Mouse (Mus musculus) embryonic facial prominence, embryonic 12.5 days (tissue): ENCODE measurements around the gene Ascc3. TPM values are rescaled to one million over a fixed set of nuclear protein-coding genes. Genes with fewer than 3 reads are reported as not detected.

Experiments
- ATAC-seq: fragments of 200-750 bp; cut with Nextera tagmentation; 2 replicates; pipeline ENCODE4 v1.8.0; 2017; ENCODE audit not compliant: insufficient number of reproducible peaks, insufficient read depth, low FRiP score, low TSS enrichment
- H3K27ac ChIP-seq: fragments of 300-500 bp; sonication (generic); 2 replicates; pipeline ENCODE4 v1.5.1; 2016; ENCODE audit warnings: mild to moderate bottlenecking
- H3K27me3 ChIP-seq: fragments of 300-500 bp; sonication (generic); 2 replicates; pipeline ENCODE4 v1.6.1; 2016; ENCODE audit warnings: mild to moderate bottlenecking, moderate library complexity
- H3K36me3 ChIP-seq: fragments of 300-500 bp; sonication (generic); 2 replicates; pipeline ENCODE4 v1.6.1; 2016; ENCODE audit warnings: mild to moderate bottlenecking
- H3K4me1 ChIP-seq: fragments of 300-500 bp; sonication (generic); 2 replicates; pipeline ENCODE4 v1.6.1; 2016
- H3K4me2 ChIP-seq: fragments of 300-500 bp; sonication (generic); replicated peaks from 2 replicates; pipeline ENCODE4 v1.6.1; 2016; ENCODE audit warnings: mild to moderate bottlenecking, moderate library complexity
- H3K4me3 ChIP-seq: fragments of 300-500 bp; sonication (generic); 2 replicates; pipeline ENCODE4 v1.5.1; 2016; ENCODE audit warnings: mild to moderate bottlenecking
- H3K9ac ChIP-seq: fragments of 300-500 bp; sonication (generic); 2 replicates; pipeline ENCODE4 v1.6.1; 2016; ENCODE audit warnings: mild to moderate bottlenecking, moderate library complexity
- H3K9me3 ChIP-seq: fragments of 300-500 bp; sonication (generic); 2 replicates; pipeline ENCODE4 v1.6.1; 2016; ENCODE audit warnings: mild to moderate bottlenecking, moderate library complexity
- WGBS: fragments of 180-500 bp; shearing (Covaris S2); methylation state at CpG from one replicate; pipeline ENCODE4 v1.1.7; 2016; 5-methylcytosine and 5-hydroxymethylcytosine counted together
- polyA plus RNA-seq: library from polyadenylated mRNA; unstranded; fragments of >200 nt; fragmentation: Nextera tagmentation; extraction: Ambion mirVana; gene quantifications from 2 replicates; pipeline ENCODE4 v1.2.1, GENCODE M21; 2016

The Ascc3 gene
- polyA plus RNA-seq, 1 experiment from 2014 or later = 27.0 TPM

DNA sequence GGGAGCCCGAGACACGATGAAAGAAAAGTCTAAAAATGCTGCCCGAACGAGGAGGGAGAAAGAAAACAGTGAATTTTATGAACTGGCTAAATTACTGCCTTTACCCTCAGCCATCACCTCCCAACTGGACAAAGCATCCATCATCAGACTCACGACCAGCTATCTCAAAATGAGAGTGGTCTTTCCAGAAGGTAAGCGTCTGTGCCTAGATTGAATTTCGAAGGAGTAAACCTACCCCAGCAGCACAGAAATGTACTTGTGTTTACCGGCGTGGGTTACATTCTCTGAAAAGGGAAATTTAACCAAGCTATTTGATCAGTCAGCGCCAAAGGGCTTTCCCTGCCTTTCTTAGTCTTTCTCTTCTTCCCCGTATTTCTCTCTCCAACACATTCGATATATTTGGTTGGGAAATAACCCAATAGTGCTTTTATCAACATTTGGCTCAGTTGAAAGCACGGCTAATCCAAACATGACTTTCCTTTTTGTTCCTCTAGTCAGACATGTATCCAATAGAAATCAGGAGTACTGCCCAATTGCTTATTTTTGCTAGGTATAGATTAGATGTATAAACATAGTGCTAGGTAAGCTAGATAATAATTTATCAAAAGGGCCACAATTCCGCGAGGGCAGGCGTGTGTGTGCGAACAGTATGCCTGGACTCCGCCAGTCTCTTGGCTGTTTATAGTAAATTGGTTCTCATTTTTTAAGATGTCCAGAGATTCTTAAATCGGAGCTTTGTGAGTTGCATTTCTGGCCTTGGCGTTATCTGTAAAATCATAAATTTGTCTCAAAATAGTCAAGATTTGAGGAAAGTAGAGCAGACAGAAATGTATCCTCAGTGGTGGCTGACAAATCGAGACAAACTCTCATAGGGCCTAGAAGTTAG is 303.7 kb downstream of the Ascc3 start:
- no peak overlapping the region for H3K4me3 ChIP-seq

DNA sequence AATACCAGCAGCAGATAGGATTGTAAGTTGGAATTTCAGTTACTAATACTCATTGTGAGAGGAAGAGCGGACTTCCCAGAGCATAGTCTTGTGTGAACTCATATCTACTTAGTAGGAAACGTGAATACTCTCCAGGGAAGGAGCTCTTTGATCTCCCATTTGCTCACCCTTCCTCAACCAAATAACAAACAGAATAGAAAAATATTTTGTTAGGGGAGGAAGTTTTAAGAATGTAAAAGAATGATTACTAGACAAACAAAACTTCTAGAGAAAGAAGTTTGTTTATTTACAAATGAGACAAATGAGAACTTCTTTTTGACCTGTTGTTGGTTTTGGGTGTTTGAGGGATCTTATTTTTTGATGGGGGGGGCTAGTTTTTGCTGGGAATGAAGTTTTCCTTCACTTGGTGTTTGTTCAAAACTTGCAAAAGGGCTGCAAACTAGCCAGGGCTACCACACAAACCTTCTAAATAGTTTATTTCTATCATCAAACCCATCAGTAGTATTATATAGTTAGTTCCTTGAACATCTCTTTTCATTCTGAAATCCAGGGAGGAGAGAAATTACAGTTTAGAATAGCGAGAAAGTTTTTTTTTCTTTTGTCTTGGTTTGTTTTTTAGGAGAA is 304.4 kb downstream of the Ascc3 start:
- no peaks in the 10 kb centered on the region for H3K9me3 ChIP-seq
- H3K4me2 ChIP-seq = no peak overlapping the region
- H3K27me3 ChIP-seq = peaks cover 61% of the 10 kb centered on the region
- 3% methylated on average over 3 of the region's 3 CpGs for WGBS
- no peak overlapping the region for H3K4me3 ChIP-seq
- H3K27ac ChIP-seq = no peak overlapping the region
- no peaks in the 10 kb centered on the region for H3K36me3 ChIP-seq
- H3K4me1 ChIP-seq = peaks cover 14% of the 10 kb centered on the region
- no peak for ATAC-seq
- no peak overlapping the region for H3K9ac ChIP-seq

More for the DNA sequence above, 303.7 kb downstream of the Ascc3 start:
- Histone ChIP-seq H3K36me3 (no peaks in the 10 kb centered on the region), H3K9ac (no peak overlapping the region), H3K4me2 (no peak overlapping the region), H3K9me3 (no peaks in the 10 kb centered on the region), H3K27ac (no peak overlapping the region), H3K27me3 (peaks cover 56% of the 10 kb centered on the region), H3K4me1 (peaks cover 15% of the 10 kb centered on the region)
- ATAC-seq = no peak
- WGBS = 2% methylated on average over 21 of the region's 21 CpGs

DNA sequence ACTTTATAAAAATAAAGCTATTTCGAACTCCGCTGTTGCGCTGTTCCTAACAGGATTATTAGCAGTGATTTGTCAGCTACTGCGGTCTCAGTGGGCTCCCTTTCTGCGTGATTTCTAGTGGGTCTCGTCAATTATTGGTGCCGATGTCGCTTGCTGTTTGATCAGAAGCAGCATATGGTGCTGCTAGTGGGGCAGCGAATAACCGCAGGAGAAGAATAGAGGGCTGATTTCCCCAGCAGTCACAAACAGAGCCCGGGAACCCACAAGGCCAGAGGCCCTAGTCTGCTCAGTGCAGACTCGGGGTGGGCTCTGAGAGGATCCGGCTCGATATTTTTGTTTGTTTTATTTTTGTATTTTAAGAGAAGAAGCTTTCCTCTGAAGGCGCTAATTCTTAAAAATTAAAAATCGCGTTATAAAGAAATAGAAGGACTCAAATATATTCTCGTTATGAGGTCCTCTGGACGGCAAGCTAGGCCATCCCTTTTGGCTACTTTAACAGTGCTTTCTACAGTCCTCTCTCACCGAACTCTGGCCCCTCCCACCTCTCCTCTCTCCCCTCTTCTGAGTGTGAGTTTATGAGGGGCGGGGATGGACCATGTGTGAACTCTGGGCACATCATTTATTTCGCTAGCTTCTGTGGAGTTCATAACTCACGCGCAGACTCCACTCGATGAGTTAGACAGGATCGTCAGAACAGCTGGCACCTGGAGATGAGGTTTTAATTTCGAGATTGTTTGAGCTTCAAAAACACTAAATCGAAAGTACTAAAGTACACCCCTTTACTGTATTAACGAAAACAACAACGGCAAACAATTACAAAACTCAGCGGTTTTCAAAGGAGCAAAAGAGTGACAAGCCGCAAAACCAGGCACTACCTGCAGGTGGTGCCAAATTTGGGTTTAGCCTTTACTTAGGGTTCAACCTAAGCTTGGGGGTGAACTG is 305.3 kb downstream of the Ascc3 start:
- WGBS = 1% methylated on average over 32 of the region's 32 CpGs
- H3K4me3 ChIP-seq = no peak overlapping the region
- no peak for ATAC-seq
- no peaks in the 10 kb centered on the region for H3K36me3 ChIP-seq
- H3K4me1 ChIP-seq = peaks cover 7% of the 10 kb centered on the region
- no peak overlapping the region for H3K27ac ChIP-seq
- H3K9ac ChIP-seq = no peak overlapping the region
- H3K4me2 ChIP-seq = no peak overlapping the region
- H3K27me3 ChIP-seq = peaks cover 57% of the 10 kb centered on the region
- H3K9me3 ChIP-seq = no peaks in the 10 kb centered on the region

DNA sequence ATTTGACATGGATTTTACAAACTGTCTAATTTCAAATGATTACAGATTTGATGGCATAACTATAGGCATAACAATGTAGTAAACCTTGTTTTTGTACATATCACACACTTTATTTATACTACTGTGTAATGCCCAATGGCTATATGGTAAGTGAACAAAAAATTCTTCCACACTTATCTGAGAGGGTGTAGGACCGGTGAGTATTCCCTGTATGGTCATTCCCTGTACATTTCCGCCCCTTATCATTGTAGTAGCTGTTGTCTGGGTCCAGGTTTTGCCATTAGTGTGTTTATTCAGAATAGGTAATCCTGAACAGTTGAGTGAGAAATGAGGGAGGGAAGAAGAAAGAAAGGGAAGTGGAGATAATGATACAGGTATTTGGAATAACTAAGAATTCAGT is 306.2 kb downstream of the Ascc3 start:
- no peak for ATAC-seq
- Histone ChIP-seq H3K9me3 (no peaks in the 10 kb centered on the region), H3K4me2 (no peak overlapping the region), H3K9ac (no peak overlapping the region), H3K27me3 (peaks cover 53% of the 10 kb centered on the region), H3K4me1 (peaks cover 6% of the 10 kb centered on the region), H3K36me3 (no peaks in the 10 kb centered on the region), H3K4me3 (no peak overlapping the region), H3K27ac (no peak overlapping the region)
- 14% methylated on average over 2 of the region's 2 CpGs for WGBS

DNA sequence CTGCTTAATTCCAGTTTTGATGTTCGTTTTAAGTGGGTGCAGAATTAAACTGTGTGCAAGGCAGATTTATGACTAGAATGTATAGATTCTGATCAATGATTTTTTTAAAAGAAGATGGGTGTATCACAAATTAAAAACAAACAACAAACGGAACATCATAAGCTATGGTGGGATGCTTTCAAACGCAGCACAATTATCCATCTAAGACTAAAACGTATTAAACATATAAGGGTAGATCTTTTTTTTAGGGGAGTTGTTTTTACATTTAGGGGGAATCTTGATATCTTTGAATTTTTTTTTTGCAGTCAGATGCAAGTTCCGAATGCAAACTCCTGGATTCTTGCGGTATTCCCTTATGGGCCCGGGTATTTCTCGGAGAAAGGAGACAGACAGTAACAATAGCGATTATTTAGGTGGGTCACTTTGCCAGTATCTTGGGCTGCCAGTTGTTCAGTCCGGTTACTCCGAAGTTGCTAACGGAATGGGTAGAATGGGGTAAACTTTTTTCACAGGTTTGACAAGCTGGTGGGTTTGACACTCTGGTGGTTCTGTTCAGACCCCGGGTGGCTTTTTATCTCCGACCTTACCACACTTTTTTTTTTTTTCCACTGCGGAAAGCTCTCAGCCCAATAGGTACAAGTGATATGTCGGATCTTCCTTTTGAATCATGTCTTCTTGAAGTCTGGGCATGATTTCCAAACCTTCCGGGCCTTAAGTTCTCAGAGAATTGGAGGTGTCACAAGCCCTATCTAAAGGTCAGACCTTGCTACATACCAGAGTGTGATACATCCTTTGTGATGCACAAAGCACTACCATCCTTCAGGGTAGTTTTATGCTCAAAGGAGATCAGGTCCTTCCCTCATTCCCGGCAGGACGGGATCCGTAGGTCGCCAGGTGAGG is 307.6 kb downstream of the Ascc3 start:
- peaks cover 53% of the 10 kb centered on the region for H3K27me3 ChIP-seq
- peaks cover under 1% of the 10 kb centered on the region; the same call in 1 of the 2 replicates for H3K4me1 ChIP-seq
- H3K4me2 ChIP-seq = no peak overlapping the region; the same call in 1 of the 2 replicates
- ATAC-seq = no peak
- no peaks in the 10 kb centered on the region for H3K36me3 ChIP-seq
- no peak overlapping the region for H3K4me3 ChIP-seq
- WGBS = 2% methylated on average over 21 of the region's 21 CpGs
- H3K9me3 ChIP-seq = no peaks in the 10 kb centered on the region
- no peak overlapping the region for H3K27ac ChIP-seq
- H3K9ac ChIP-seq = no peak overlapping the region
